In the genomic region with DNA sequence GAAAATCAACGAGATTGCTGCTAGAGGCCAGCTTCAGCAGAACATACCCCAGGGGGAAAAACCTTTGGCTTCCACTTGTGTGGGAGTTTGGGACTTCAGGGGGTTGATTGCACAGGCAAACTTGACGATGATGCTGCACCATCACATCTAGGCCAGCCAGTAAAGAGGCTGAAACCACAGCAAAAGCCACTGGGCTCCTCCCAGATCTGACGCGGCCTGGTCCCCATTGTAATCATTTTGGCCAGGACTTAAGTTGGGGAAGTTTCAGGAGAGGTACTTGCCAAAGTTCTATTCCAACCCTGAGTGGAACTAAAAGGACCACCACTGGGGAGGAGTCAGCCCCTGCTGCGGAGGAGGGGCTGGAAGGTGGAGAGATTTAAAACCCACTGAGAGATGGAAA, we compare ENCODE assay signal across 12 mouse cellular contexts. TPM values are rescaled to one million over a fixed set of nuclear protein-coding genes. Genes with fewer than 3 reads are reported as not detected.
DNase-seq lines count a peak whose midpoint lies in the region; ATAC-seq lines count a peak whose summit lies in the region.
"Had no signal": no experiment of that assay in that cellular context is flagged by ENCODE, and none has a peak within 500 bp of the region (broad histone marks: within the 10 kb centered on the region; RNA-seq: fewer than 3 reads in every experiment).

No protein-coding gene starts in this region.

- peaks cover 50% of the 10 kb centered on the region for H3K4me1 ChIP-seq in heart, embryonic 13.5 days
- peaks cover 47% of the 10 kb centered on the region for H3K4me1 ChIP-seq in forebrain, embryonic 16.5 days (replicated peaks; ENCODE audit: control insufficient read depth, insufficient read depth, low read length)

- 39% methylated on average over 5 of the region's 5 CpGs for WGBS in heart, embryonic 13.5 days
- 12% methylated on average over 5 of the region's 5 CpGs for WGBS in forebrain, embryonic 16.5 days

- peak overlapping the region; percentile 98 for H3K4me2 ChIP-seq in heart, embryonic 13.5 days
- no peak overlapping the region for H3K4me2 ChIP-seq in forebrain, embryonic 16.5 days (ENCODE audit: low read length)

- intact Hi-C loops in heart, postnatal 10 days (cut with DNase I) = no loop called here
- intact Hi-C loops in gastrocnemius, postnatal 36 days (cut with DNase I) = no loop called here

- no peaks in the 10 kb centered on the region for H3K9me3 ChIP-seq in heart, embryonic 13.5 days
- H3K9me3 ChIP-seq in forebrain, embryonic 16.5 days (ENCODE audit: control insufficient read depth, low read length) = no peaks in the 10 kb centered on the region
- H3K9me3 ChIP-seq: limb, embryonic 13.5 days had no signal

- no peak overlapping the region for H3K4me3 ChIP-seq in heart, embryonic 13.5 days
- no peak overlapping the region for H3K4me3 ChIP-seq in forebrain, embryonic 16.5 days (replicated peaks; ENCODE audit: low read length)

- H3K27ac ChIP-seq in heart, embryonic 13.5 days (replicated peaks) = no peak overlapping the region
- H3K27ac ChIP-seq in forebrain, embryonic 16.5 days (ENCODE audit: low read length) = peak overlapping the region; percentile 96
- H3K27ac ChIP-seq: limb, embryonic 13.5 days had no signal

- no peak for DNase-seq in heart, postnatal 10 days
- peak; percentile 54 for DNase-seq in c-Kit-positive CD71-positive TER-119-positive erythroid progenitor cells, embryonic 14.5 days (ENCODE audit: low spot score)
- DNase-seq in ovary, postnatal 14 days (ENCODE audit: low spot score) = no peak
- DNase-seq in gastrocnemius, postnatal 36 days = no peak
- no peak for DNase-seq in T-cell, adult 2 months (ENCODE audit: low spot score)
- DNase-seq: kidney, adult 18-20 months; thymus, postnatal 14 days had no signal

- no peak for ATAC-seq in heart, embryonic 13.5 days (ENCODE audit: extremely low read depth, insufficient number of reproducible peaks, low FRiP score, low TSS enrichment)
- ATAC-seq in forebrain, embryonic 16.5 days = no peak
- ATAC-seq in megakaryocyte progenitor cell, adult 5-6 weeks (replicated peaks; ENCODE audit: poor library complexity) = peak; percentile 30

- no peak overlapping the region for H3K9ac ChIP-seq in heart, embryonic 13.5 days
- H3K9ac ChIP-seq in forebrain, embryonic 16.5 days (replicated peaks; ENCODE audit: low read depth, low read length) = no peak overlapping the region
- H3K9ac ChIP-seq: limb, embryonic 13.5 days had no signal

- H3K36me3 ChIP-seq in heart, embryonic 13.5 days = no peaks in the 10 kb centered on the region
- no peaks in the 10 kb centered on the region for H3K36me3 ChIP-seq in forebrain, embryonic 16.5 days (ENCODE audit: control insufficient read depth, insufficient read depth)
- H3K36me3 ChIP-seq: limb, embryonic 13.5 days had no signal

- H3K27me3 ChIP-seq in heart, embryonic 13.5 days (replicated peaks) = peaks cover 8% of the 10 kb centered on the region; the same call in 1 of the 2 replicates
- no peaks in the 10 kb centered on the region for H3K27me3 ChIP-seq in forebrain, embryonic 16.5 days (replicated peaks; ENCODE audit: control insufficient read depth, insufficient read depth, low read length)

RNA-seq across cellular contexts. Expression of a gene that starts 1.6 kb away (rescaled TPM):
- polyA plus RNA-seq in heart, embryonic 13.5 days (2015; fragmentation: Nextera tagmentation; extraction: Ambion mirVana) = not detected in 2 replicates
- total RNA-seq in heart, postnatal 10 days (2021) = not detected
- not detected in 2 replicates for polyA plus RNA-seq in forebrain, embryonic 16.5 days (2015; fragmentation: Nextera tagmentation; extraction: Ambion mirVana)
- total RNA-seq in megakaryocyte progenitor cell, adult 5-6 weeks (2015) = not detected in 2 replicates
- total RNA-seq in megakaryocyte progenitor cell, adult 5-6 weeks (2017) = not detected in 2 replicates
- not detected for total RNA-seq in gastrocnemius, postnatal 36 days (2021)
- total RNA-seq: gastrocnemius, adult 8-10 months had no signal
- polyA plus RNA-seq: limb, embryonic 13.5 days had no signal

RNA-seq across cellular contexts. Expression of a gene that starts 38.8 kb away (rescaled TPM):
- 10.5 and 11.0 TPM in 2 replicates for polyA plus RNA-seq in heart, embryonic 13.5 days (2015; fragmentation: Nextera tagmentation; extraction: Ambion mirVana)
- total RNA-seq in heart, postnatal 10 days (2021) = 10 to 100 TPM in 1 of 2 experiments, 1 to 10 TPM in 1; 9.5 to 10.4 TPM
- polyA plus RNA-seq in forebrain, embryonic 16.5 days (2015; fragmentation: Nextera tagmentation; extraction: Ambion mirVana) = 47.8 and 50.4 TPM in 2 replicates
- total RNA-seq in megakaryocyte progenitor cell, adult 5-6 weeks (2015) = 3.0 and 4.4 TPM in 2 replicates
- 1.4 and 3.7 TPM in 2 replicates for total RNA-seq in megakaryocyte progenitor cell, adult 5-6 weeks (2017)
- 1 to 10 TPM in 1 of 2 experiments, under 1 TPM in 1; 0.94 to 1.0 TPM for total RNA-seq in gastrocnemius, postnatal 36 days (2021)
